Mouse (Mus musculus) telencephalon, adult 2 months (tissue): ENCODE data around the gene Cd248.

Experiments
- DNase-seq: peaks from one replicate; pipeline ENCODE4 v3.0.0-alpha.2; 2011; ENCODE audit warnings: low read depth, low spot score

Cd248 gene

DNA sequence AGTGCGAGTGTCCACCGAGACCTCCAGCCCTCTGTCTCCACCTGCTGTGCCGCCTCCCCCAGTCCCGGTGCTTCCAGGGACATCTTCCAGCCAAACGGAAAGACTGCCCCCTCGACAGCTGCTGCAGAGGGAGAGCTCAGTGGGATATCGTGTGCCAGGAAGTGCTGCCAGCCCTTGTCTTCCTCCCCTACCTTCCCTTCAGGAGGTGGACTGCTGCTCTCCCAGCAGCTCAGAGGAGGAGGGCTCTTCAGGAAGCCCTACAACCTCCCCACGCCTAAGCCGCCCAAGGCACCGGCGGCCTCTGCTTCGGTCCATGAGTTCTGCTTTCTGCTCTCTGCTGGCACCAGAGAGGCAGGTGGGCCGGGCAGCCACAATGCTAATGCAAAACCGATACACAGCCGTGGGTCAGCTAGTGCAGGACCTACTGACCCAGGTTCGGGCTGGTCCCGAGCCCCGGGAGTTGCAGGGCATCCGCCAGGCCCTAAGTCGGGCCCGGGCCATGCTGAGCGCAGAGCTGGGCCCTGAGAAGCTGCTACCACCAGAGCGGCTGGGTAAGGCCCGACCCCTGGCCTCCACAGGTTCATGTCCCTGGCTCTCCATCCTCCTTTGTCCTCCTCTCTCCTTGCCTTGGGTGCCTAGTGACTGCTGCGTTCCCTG is 15.6 kb upstream of the Cd248 start:
- DNase-seq, result no peak

DNA sequence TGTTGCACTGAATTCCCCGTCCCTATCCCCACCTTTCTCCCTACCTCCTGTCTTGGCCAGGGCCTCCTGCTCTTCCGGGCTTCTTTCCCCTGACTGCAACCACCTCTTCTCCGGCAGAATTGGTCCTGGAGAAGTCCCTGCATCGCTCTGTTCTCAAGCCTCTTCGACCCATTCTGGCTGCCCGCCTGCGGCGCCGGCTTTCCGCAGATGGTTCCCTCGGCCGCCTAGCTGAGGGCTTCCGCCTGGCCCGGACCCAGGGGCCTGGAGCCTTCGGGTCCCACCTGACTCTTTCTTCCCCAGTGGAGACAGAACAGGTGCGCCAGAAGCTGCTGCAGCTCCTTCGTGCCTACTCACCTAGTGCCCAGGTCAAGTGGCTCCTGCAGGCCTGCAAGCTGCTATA is 15.0 kb upstream of the Cd248 start:
- no peak for DNase-seq

DNA sequence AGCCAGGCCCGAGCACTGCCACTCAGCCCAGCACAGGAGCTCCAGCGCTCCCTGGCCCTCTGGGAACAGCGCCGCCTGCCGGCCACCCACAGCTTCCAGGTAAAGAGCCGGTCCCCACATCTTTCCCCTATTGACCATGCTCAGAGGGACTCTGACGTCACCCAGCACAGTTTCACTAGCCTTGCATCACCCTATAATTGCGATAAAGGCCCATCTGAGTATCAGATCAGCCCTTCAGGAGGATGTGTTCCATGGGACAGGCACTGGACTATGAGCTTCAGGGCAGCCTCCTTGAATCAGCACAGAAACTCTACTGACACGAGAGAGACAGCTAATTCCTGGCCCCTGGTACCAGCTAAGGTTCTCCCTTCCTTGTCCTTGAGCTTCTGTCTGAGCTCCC is 14.0 kb upstream of the Cd248 start:
- no peak for DNase-seq

DNA sequence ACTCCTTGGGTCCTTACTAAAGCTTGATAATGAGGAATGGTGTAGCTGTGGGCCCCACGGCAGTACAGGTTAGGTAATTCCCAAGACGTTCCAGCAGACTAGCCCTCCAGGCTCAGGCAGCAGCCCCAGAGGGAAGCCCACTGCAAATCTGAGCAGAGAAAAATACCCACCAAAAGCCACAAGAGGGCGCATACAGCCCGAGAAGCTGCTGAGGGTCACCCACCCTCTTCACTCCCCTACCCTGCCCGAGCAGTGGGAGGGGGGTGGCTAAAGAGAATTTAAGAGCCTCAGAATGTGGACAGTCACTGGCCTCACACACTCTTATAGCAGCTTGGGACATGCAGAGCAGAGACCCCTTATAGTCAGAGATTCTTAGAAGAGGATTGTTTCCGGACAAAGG is 11.6 kb upstream of the Cd248 start:
- DNase-seq, result no peak

DNA sequence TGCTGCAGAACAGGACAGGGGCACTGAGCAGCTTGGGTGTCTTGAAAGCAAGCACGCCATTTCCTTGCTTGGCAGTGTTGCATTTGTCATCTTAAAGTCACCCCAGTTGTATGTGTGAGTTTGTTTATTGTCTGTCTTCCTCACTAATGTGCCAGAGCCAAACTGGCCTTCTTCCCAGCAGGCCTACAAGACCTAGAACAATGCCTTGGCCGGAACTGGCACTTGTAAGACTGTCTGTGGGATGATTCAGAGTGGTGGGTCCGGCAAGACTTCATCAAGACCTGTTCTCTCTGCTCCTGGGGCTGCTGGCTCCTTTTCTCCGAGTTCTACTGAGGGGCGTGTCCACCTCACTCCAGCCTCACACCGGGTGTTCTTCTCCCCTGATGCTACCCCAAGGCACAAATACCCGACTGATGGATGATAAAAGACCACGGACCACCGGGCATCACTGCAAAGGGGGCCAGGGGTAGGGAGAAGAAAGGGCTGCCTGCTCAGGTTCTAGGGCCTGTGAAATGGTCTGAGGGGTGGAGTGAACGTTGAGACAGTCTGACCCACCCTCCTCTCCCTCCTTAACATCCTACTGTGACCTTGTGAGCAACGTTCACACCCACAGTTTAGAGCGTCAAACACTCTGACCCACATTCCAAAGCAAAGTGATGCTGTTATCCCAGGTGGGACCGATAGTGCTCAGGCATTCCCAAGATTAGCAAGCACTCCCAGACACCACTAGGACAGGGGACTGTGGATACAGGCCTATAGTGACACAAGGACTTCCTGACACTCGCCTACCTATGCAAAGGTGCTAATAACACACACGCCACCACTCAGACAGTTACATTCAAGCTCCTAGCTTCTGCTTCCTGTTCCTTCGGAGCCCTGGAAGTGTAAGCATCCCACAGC is 9.8 kb upstream of the Cd248 start:
- no peak for DNase-seq

DNA sequence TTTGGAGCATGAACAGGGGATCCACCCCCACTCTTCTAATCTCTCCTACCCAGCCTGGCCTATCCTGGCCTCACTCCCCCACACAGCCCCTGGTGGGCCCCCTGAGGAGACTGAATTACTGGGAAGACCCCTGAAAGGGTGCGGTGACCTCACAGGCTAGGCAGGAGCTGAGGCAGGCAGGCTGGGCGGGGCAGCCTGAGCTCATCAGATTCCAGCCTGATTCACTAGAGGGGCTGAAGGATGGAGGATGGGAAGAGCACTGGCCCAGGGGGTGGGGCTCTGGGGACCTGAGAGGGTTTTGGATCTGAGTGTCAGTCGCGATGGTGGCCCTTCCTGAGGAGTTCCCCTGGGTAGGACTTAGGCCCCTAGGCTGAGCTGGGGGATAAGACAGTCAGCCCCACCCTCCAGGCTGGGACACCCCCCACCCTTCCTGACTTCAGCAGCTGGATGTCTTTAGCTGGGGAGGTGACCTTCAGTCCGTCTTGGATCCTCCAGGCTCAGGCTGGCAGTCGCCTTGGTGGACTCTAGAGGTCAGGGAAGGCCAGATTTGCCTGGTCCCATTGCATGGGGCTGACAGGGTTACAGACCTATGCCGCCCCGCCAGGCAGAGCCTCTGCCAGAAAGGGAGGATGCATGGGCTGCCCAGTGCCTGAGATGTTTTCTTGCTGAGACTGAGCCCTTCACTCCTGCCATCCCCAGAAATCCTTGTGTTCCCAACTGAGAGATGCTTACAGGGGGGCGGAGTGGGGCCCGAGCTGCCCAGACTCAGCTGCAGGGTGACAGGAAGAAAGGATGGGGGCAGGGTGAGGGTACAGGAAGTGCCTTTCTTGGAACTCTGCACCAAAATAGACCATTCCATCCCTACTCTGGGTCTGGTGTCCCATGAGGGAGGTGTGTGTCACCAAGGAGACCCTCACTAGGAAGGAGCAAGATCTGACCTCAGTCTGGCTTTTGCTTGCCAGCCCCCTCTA is 8.8 kb upstream of the Cd248 start:
- DNase-seq, result no peak

DNA sequence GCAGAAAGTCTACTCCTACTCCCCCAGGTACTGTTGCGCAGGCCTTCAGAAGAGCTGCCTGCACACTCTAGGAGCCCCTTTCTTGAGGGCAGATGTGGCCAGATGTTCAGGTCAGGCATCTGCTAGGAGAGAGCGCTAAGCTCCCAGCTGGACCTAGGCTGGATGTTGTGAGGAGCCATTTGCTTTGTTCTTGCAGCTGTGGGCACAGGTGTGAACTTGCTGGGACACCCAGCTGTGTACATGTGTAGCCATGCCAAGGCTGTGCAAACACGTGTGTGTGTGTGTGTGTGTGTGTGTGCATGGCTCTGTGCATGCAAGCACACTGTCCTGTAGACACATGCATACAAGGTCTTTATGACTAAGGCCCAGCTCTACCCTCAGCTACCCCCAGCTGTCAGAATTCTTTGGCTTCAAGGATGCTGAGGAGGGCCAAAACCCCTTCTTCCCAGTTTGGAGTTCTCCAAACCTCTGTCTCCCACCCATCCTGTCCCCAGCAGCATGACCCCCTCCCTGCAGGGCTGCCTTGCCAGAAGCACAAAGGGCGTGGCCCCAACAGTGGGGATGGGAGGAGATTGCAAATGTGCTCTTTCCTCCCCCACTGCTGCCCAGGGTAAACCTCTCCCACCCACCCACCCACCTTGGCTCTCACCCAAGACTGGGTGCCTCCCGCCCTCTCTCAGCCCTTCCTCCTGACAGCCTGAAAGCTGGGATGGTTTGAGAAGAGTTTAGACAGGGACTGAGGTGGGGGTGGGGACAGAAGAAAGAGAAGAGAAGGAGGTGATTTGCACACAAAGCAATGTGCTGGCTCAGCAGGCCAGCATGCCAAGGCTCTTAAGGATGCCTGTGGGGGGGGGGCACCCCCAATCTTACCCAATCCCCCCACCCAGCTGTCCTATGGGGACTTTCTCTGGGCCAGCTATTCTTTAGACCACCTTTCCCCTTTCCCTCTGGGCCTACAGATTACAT is 7.2 kb upstream of the Cd248 start:
- DNase-seq, result no peak

DNA sequence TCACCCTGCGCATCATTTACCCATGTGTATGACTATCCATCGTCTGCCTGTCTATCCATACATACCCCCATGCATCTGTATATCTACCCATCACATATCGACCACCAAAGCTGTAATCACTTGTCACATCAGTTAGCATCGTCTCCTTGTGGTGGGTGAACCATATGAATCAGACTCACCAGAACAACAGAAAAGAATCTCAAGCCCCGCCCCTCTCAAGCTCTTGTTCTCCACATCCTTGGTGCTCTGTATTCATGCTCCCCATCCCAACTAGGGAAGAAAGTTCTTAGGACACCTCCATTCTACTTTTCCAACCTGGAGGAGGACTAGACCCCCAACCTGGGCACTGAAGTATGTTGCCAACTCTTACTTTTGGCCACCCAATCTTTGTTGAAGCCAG is 5.8 kb upstream of the Cd248 start:
- no peak for DNase-seq

DNA sequence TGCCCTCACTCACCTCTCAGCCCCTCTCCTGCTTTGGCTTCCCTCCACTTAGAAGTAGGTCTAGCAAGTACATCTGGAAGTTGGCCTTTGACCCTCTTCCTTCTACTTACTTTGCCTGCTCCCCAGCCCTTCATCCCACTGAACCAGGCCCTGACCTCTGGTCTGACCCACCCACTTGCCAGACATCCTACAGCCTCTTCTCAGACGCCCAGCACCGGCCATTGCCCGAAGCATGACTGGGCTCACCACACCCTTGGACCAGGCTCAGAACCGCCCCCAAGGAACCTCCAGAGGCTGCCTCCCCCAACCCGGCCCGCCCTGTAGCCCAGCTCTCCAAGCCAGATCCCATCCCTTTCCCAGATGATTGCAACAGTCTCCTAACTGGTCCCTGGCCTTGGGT is 5.4 kb upstream of the Cd248 start:
- no peak for DNase-seq

DNA sequence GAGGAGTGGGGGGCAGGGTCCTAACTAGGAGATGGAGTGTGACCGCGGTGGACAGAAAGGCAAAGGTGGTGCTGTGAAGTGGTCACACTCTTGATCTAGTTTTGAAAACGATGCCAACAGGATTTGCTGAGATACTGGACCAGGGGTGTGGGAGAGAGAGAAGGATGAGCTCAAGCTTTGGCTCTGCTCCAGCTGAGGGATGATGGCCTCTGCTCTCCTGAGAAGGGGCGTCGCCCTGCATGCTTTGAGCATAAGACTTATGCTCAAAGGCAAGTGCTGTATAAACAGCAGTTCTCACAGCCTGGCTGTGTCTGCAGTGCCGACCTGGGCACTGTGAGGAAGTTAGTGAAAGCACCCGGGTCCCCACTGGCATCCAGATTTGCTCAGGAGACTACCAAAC is 2.8 kb upstream of the Cd248 start:
- no peak for DNase-seq

DNA sequence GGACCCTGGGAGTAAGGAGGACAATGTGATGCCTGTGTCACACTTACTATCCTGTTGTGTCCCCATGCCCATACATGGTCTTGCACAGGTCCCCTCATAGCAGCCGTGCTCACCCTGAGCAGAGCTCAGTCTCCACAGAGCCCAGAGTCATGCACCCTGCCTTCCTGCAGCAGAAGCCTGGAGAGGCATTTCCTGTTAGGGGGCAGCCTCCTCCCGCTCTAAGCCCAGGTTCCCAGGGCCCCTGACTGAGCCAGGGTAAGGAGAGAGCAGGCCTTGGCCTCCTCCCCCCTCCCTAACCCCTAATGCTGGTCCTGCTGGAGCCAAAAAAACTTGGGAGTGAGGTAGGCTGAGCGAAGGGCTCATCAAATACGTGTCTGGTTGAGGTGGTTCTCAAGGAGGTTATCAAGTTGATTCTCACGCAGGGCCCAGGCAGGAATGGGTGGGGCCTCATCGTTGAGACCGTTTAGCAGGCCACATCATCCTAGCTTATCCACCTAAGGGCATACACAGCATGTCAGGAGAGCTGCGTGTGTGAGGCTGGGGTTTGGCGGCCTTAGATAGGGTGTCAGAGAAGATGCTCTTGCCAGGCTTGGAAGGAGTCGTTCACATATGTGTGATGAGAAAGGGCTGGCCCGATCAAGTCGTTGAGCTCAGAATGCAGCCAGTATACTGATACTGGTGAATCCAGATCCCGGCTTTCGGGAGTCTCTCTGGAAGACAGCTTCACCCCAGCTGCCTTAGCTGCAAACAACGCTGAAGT is 658 bp upstream of the Cd248 start:
- DNase-seq, result no peak

DNA sequence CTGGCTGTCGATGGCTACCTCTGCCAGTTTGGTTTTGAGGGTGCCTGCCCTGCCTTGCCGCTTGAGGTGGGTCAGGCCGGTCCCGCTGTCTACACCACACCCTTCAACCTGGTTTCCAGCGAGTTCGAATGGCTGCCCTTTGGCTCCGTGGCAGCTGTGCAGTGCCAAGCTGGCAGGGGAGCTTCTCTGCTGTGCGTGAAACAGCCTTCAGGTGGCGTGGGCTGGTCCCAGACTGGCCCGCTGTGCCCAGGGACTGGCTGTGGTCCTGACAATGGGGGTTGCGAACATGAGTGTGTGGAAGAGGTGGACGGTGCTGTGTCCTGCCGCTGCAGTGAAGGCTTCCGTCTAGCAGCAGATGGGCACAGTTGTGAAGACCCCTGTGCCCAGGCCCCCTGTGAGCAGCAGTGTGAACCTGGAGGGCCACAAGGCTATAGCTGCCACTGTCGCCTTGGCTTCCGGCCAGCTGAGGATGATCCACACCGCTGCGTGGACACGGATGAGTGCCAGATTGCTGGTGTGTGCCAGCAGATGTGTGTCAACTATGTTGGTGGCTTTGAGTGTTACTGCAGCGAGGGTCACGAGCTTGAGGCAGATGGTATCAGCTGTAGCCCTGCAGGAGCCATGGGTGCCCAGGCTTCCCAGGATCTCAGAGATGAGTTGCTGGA is 824 bp downstream of the Cd248 start:
- no peak for DNase-seq

DNA sequence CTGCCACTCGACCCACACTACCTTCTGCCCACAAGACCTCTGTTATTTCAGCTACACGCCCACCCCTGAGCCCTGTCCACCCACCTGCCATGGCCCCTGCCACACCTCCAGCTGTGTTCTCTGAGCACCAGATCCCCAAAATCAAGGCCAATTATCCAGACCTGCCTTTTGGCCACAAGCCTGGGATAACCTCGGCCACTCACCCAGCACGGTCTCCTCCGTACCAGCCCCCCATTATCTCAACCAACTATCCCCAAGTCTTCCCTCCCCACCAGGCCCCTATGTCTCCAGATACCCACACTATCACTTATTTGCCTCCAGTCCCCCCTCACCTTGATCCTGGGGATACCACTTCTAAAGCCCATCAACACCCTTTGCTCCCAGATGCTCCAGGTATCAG is 1.6 kb downstream of the Cd248 start:
- no peak for DNase-seq

DNA sequence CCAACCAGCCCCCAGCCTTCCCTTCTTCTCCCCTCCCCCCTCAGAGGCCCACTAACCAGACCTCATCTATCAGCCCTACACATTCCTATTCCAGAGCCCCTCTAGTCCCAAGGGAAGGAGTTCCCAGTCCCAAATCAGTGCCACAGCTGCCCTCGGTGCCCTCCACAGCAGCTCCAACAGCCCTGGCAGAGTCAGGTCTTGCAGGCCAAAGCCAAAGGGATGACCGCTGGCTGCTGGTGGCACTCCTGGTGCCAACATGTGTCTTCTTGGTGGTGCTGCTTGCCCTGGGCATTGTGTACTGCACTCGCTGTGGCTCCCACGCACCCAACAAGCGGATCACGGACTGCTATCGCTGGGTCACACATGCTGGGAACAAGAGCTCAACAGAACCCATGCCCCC is 2.1 kb downstream of the Cd248 start:
- DNase-seq, result no peak

DNA sequence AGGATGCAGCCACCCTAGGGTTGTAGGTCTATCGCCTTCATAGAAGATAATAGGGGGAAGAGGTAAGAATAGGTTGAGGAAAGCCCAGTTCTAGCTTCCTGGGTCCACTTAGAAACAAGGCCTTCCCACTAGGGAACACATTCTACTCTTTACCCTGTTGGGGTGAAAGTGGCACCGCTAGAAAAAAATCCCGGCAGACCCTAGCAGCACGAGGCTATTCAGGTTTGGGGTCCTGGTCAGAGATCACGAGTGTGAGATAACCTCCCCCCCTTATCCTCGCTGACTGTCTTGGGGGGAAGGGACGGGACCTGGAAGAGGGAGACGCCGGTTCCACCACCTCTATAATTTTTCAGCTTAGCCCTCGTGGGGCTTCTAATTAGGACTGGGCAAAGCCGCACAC is 3.2 kb downstream of the Cd248 start:
- DNase-seq, result no peak

DNA sequence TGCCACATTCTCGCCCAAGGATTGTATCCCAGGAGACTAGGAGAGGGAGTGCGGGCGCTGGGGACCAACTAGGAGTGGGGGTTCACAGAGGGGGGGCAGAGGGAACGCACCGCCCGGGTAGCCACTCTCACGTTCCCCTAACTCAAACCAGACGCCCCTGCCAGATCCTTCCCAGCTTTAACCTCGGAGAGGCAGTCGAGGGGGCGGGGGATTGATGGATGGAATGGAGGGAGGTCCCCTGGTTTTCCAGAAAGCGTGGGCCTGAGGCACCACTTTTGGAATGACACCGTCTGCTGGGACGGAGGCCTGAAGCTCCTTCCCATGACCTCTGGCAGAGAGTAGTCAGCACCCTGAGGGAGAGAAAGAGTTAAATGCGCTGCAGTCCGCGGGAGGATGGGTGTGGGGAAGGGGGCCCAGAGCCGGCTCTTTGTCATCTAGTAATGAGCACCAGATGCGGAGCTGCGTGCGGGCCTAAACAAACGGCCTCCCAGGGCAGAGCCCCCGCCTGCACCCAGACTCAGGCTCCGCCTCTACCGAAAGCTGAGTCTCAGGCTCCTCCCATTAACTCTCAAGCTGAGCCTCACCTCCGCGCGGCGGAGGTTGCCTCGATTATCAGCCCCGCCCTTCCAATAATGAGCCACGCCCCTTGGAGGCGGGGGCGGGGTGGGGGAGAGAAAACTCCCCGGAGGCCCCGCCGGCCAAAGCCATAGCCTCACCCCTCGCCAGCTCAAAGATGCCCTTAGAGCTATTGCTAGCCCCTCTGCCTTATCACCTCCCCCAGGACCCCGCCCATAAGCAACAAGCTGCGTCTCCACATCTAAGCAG is 3.9 kb downstream of the Cd248 start:
- no peak for DNase-seq

DNA sequence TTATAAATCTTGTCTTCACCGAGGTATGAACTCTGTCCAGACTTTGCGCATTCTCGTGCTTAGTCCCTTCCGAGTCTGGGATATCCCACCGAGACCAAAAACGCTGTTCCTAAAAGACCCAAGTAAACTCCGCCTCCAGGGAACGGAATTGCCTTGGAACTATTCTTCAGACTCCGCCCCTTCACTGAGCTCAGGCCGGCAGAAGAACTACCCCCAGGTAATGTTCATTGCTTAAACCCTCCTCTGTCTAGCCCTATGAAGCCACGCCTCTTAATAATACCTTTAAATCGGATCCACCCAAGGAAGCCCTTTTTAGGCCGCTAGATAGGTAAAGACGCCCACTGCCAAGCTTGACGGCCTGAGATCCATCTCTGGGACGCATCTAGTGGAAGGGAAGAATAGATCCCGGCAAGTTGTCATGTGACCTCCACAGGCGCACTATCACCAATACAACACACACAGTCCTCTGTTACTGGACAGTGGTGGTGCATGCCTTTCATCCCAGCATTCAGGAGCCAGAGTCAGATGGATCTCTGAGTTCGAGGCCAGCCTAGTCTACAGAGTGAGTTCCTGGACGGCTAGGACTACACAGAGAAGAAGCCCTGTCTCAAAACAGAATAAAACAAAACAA is 4.6 kb downstream of the Cd248 start:
- no peak for DNase-seq

DNA sequence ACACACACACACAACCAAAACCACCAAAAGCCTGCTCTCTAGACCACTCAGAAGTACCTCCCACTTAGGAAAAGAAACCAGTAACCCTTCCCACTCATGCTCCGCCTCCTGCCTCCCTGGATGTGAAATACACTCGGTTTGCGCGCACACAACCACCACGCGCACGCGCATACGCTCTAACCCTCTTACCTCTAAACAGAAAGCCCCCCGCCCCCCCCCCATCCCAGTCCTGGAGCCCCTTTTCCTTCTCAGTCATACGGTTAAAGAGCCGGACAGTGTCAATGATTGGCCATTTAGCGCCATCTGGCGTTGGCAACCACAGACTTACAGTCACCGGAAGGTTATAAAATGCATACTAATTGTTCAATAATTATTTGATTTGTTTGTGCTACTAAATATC is 5.2 kb downstream of the Cd248 start:
- no peak for DNase-seq
